ENCODE assay signal across 11 mouse cellular contexts in the genomic region with DNA sequence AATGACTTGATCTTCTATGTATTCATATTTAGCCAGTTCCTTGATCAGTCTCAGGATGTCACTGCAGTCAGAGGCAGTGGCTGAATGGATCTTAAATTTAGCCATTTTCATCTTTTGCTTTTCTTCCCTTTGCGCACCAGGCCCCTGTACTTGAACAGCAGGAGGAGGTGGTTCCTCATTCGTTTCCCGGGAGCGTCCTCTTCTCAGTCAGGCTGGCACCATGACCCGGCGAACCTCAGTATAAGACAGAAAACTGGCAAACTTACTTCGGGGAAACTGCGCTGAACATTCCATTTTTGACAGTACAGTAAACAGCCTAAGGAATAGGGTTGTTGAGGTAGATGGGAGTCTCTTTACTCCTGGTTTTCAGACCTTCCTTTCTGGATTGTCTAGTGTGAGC. TPM values are rescaled to one million over a fixed set of nuclear protein-coding genes. Genes with fewer than 3 reads are reported as not detected.
DNase-seq lines count a peak whose midpoint lies in the region; ATAC-seq lines count a peak whose summit lies in the region.
"Had no signal": no experiment of that assay in that cellular context is flagged by ENCODE, and none has a peak within 500 bp of the region (broad histone marks: within the 10 kb centered on the region; RNA-seq: fewer than 3 reads in every experiment).

No protein-coding gene starts in this region.

- DNase-seq in heart, adult 11 months = peak; percentile 23

- ATAC-seq in erythroblast, adult 5-6 weeks (replicated peaks; ENCODE audit: low FRiP score, poor library complexity, severe bottlenecking) = peak; percentile 39; the same call in 1 of the 2 replicates
- peak; percentile 57; the same call in 1 of the 2 replicates for ATAC-seq in frontal cortex, adult (ENCODE audit: low TSS enrichment)
- peak; percentile 100 for ATAC-seq in megakaryocyte, adult 5-6 weeks (ENCODE audit: poor library complexity, severe bottlenecking)
- peak; percentile 91 for ATAC-seq in megakaryocyte-erythroid progenitor cell, adult 5-6 weeks (replicated peaks; ENCODE audit: low FRiP score, low TSS enrichment, poor library complexity, severe bottlenecking)
- peak; percentile 81 for ATAC-seq in neutrophil, adult 5-6 weeks (ENCODE audit: extremely low read depth, insufficient number of reproducible peaks, low FRiP score, poor library complexity, severe bottlenecking)

RNA-seq across cellular contexts. Expression of a gene that starts 59.2 kb away (rescaled TPM):
- total RNA-seq in erythroblast, adult 5-6 weeks (2015; ENCODE audit: low replicate concordance) = not detected in 2 replicates
- not detected in 2 replicates for total RNA-seq in erythroblast, adult 5-6 weeks (2017; ENCODE audit: low replicate concordance)
- 6.0 and 6.2 TPM in 2 replicates for total RNA-seq in megakaryocyte, adult 5-6 weeks (2015)
- 4.4 TPM in 1 of 2 replicates, not detected in the other for total RNA-seq in megakaryocyte, adult 5-6 weeks (2017)
- not detected in 2 replicates for total RNA-seq in megakaryocyte-erythroid progenitor cell, adult 5-6 weeks (2014; fragmentation: Nextera tagmentation)
- total RNA-seq in megakaryocyte-erythroid progenitor cell, adult 5-6 weeks (2017) = 18.6 TPM in 1 of 2 replicates, not detected in the other
- total RNA-seq in neutrophil, adult 5-6 weeks (2017) = 12.2 and 37.4 TPM in 2 replicates
- total RNA-seq: adrenal gland, postnatal 10 days; adrenal gland, postnatal 25 days; ES-E14; forebrain, postnatal 0 days; MEL had no signal

RNA-seq across cellular contexts. Expression of a gene that starts 59.4 kb away (rescaled TPM):
- total RNA-seq in erythroblast, adult 5-6 weeks (2015; ENCODE audit: low replicate concordance) = 182 and 214 TPM in 2 replicates
- 262 and 270 TPM in 2 replicates for total RNA-seq in erythroblast, adult 5-6 weeks (2017; ENCODE audit: low replicate concordance)
- total RNA-seq in megakaryocyte, adult 5-6 weeks (2015) = 141 and 161 TPM in 2 replicates
- 157 and 169 TPM in 2 replicates for total RNA-seq in megakaryocyte, adult 5-6 weeks (2017)
- total RNA-seq in megakaryocyte-erythroid progenitor cell, adult 5-6 weeks (2014; fragmentation: Nextera tagmentation) = 97.2 and 115 TPM in 2 replicates
- total RNA-seq in megakaryocyte-erythroid progenitor cell, adult 5-6 weeks (2017) = 142 and 171 TPM in 2 replicates
- total RNA-seq in neutrophil, adult 5-6 weeks (2017) = 216 and 234 TPM in 2 replicates

Comparison
In these comparisons a context has a peak if more than half of its experiments do, and no peak if none do; other contexts are left out.
1. Peak in every context shown above with its lines: DNase-seq and ATAC-seq.
2. ATAC-seq: peak in every context shown above with its lines; median percentile 100 in megakaryocyte, adult 5-6 weeks; 91 in megakaryocyte-erythroid progenitor cell, adult 5-6 weeks; 81 in neutrophil, adult 5-6 weeks; 57 in frontal cortex, adult; 39 in erythroblast, adult 5-6 weeks.